Mouse (Mus musculus): ENCODE measurements around the gene Farsb.
"Not testable (repeated sequence)": the region's sequence is repeated elsewhere in the genome, so short reads cannot be mapped to it uniquely, and the experiment has no call there.

Gene Farsb

DNA sequence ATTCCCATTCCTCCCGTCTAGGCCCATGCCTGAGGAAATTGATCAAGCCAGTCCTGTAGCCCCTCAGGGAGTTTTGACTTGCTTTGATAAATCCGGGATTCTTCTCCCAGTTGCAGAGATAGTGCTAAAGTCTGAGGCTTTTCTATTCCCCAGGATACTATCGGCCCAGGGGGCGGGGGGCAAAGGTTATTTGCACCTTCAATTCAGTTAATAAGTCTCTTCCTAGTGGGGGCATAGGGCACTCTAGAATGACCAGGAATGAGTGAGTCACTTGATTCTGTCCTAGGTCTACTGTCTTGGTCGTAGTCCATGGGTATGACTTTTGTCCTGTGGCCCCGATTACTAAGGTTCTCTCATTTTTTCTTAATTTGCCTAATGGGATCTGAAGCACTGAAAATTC, 13.8 kb upstream of the Farsb start:
- H3K4me1 ChIP-seq (replicated peaks; ENCODE audit: low read depth, low read length) = no peaks in the 10 kb centered on the region
- TF ChIP-seq POU5F1 (IDR thresholded peaks at IDR 0.05; ENCODE audit: borderline replicate concordance, low read length) (no peak), CTCF (conservative IDR thresholded peaks at IDR 0.05; ENCODE audit: low read length) (no peak), NANOG (IDR thresholded peaks at IDR 0.05; ENCODE audit: borderline replicate concordance, low read length) (no peak)
- H3K36me3 ChIP-seq (ENCODE audit: insufficient read depth, low read length) = no peaks in the 10 kb centered on the region
- H3K4me3 ChIP-seq (replicated peaks; ENCODE audit: low read length) = no peak overlapping the region
- H3K9me3 ChIP-seq (ENCODE audit: low read length) = peaks cover 58% of the 10 kb centered on the region
- H3K27me3 ChIP-seq (ENCODE audit: insufficient read depth, low read length) = no peaks in the 10 kb centered on the region

- not testable (repeated sequence) for H3K27me3 ChIP-seq (ENCODE audit: insufficient read depth, low read length); H3K4me3 ChIP-seq (replicated peaks; ENCODE audit: low read length); H3K36me3 ChIP-seq (ENCODE audit: insufficient read depth, low read length); H3K4me1 ChIP-seq (replicated peaks; ENCODE audit: low read depth, low read length)
- H3K9me3 ChIP-seq (ENCODE audit: low read length) = peaks cover 64% of the 10 kb centered on the region
Measured at GRCm38 (mm10) chr1:78501856-78502255, 13.2 kb upstream of the Farsb start.

GRCm38 (mm10) chr1:78501036-78501435, 12.3 kb upstream of the Farsb start:
- Histone ChIP-seq H3K4me3 (replicated peaks; ENCODE audit: low read length) (no peak overlapping the region), H3K27me3 (ENCODE audit: insufficient read depth, low read length) (no peaks in the 10 kb centered on the region), H3K9me3 (ENCODE audit: low read length) (peaks cover 70% of the 10 kb centered on the region), H3K36me3 (ENCODE audit: insufficient read depth, low read length) (no peaks in the 10 kb centered on the region), H3K4me1 (replicated peaks; ENCODE audit: low read depth, low read length) (no peaks in the 10 kb centered on the region)
- TF ChIP-seq POU5F1 (IDR thresholded peaks at IDR 0.05; ENCODE audit: borderline replicate concordance, low read length) (no peak), NANOG (IDR thresholded peaks at IDR 0.05; ENCODE audit: borderline replicate concordance, low read length) (no peak), CTCF (conservative IDR thresholded peaks at IDR 0.05; ENCODE audit: low read length) (no peak)

- Histone ChIP-seq H3K9me3 (ENCODE audit: low read length) (no peaks in the 10 kb centered on the region), H3K36me3 (ENCODE audit: insufficient read depth, low read length) (peaks cover 16% of the 10 kb centered on the region), H3K27me3 (ENCODE audit: insufficient read depth, low read length) (no peaks in the 10 kb centered on the region), H3K4me1 (replicated peaks; ENCODE audit: low read depth, low read length) (peaks cover 33% of the 10 kb centered on the region), H3K4me3 (replicated peaks; ENCODE audit: low read length) (peak overlapping the region; percentile 100; the same call in 1 of the 2 replicates)
- TF ChIP-seq NANOG (IDR thresholded peaks at IDR 0.05; ENCODE audit: borderline replicate concordance, low read length) (no peak), CTCF (conservative IDR thresholded peaks at IDR 0.05; ENCODE audit: low read length) (no peak), POU5F1 (IDR thresholded peaks at IDR 0.05; ENCODE audit: borderline replicate concordance, low read length) (no peak)
Measured at GRCm38 (mm10) chr1:78490143-78490542, 1.4 kb upstream of the Farsb start.

- TF ChIP-seq POU5F1 (IDR thresholded peaks at IDR 0.05; ENCODE audit: borderline replicate concordance, low read length) (no peak), CTCF (conservative IDR thresholded peaks at IDR 0.05; ENCODE audit: low read length) (no peak), NANOG (IDR thresholded peaks at IDR 0.05; ENCODE audit: borderline replicate concordance, low read length) (no peak)
Measured at GRCm38 (mm10) chr1:78488427-78488751, 308 bp downstream of the Farsb start.

DNA sequence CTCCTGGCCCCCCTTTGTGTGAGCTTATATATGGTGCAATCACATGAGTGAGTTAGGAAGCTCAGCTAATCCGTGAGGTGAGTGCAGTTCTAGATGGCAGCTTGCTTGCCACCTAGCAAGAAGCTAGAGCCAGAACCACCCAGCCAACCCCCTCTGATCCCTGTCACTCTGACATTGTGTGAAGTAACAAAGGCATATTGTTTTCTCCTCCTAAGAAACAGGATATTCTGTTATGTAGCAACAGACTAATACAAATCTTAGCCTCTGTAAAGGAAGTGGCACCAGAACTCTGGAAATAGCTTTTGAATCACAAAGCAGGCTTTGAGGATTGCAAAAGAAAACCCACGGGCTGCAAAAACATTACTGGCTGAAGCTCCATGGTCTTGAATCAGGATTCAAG, 4.3 kb downstream of the Farsb start:
- Histone ChIP-seq H3K36me3 (ENCODE audit: insufficient read depth, low read length) (peaks cover 69% of the 10 kb centered on the region), H3K9me3 (ENCODE audit: low read length) (no peaks in the 10 kb centered on the region), H3K4me1 (replicated peaks; ENCODE audit: low read depth, low read length) (peaks cover 36% of the 10 kb centered on the region), H3K27me3 (ENCODE audit: insufficient read depth, low read length) (no peaks in the 10 kb centered on the region), H3K4me3 (replicated peaks; ENCODE audit: low read length) (no peak overlapping the region)
- TF ChIP-seq POU5F1 (IDR thresholded peaks at IDR 0.05; ENCODE audit: borderline replicate concordance, low read length) = no peak

More at GRCm38 (mm10) chr1:78488427-78488751, 308 bp downstream of the Farsb start:
- Histone ChIP-seq H3K4me1 (replicated peaks; ENCODE audit: low read depth, low read length) (peaks cover 47% of the 10 kb centered on the region), H3K9me3 (ENCODE audit: low read length) (no peaks in the 10 kb centered on the region), H3K4me3 (replicated peaks; ENCODE audit: low read length) (peak overlapping the region; percentile 100), H3K36me3 (ENCODE audit: insufficient read depth, low read length) (peaks cover 31% of the 10 kb centered on the region), H3K27me3 (ENCODE audit: insufficient read depth, low read length) (no peaks in the 10 kb centered on the region)

- Histone ChIP-seq H3K27me3 (ENCODE audit: insufficient read depth, low read length) (no peaks in the 10 kb centered on the region), H3K4me1 (replicated peaks; ENCODE audit: low read depth, low read length) (peaks cover 42% of the 10 kb centered on the region), H3K36me3 (ENCODE audit: insufficient read depth, low read length) (peaks cover 78% of the 10 kb centered on the region), H3K4me3 (replicated peaks; ENCODE audit: low read length) (no peak overlapping the region), H3K9me3 (ENCODE audit: low read length) (no peaks in the 10 kb centered on the region)
- TF ChIP-seq CTCF (conservative IDR thresholded peaks at IDR 0.05; ENCODE audit: low read length) (no peak), NANOG (IDR thresholded peaks at IDR 0.05; ENCODE audit: borderline replicate concordance, low read length) (no peak), POU5F1 (IDR thresholded peaks at IDR 0.05; ENCODE audit: borderline replicate concordance, low read length) (no peak)
Measured at GRCm38 (mm10) chr1:78483430-78483829, 5.3 kb downstream of the Farsb start.

GRCm38 (mm10) chr1:78472441-78472840, 16.3 kb downstream of the Farsb start:
- TF ChIP-seq POU5F1 (IDR thresholded peaks at IDR 0.05; ENCODE audit: borderline replicate concordance, low read length) = no peak
- TF ChIP-seq CTCF (conservative IDR thresholded peaks at IDR 0.05; ENCODE audit: low read length) = no peak
- no peak for TF ChIP-seq NANOG (IDR thresholded peaks at IDR 0.05; ENCODE audit: borderline replicate concordance, low read length)
- H3K4me1 ChIP-seq (replicated peaks; ENCODE audit: low read depth, low read length) = no peaks in the 10 kb centered on the region

GRCm38 (mm10) chr1:78454659-78455058, 34.0 kb downstream of the Farsb start:
- Histone ChIP-seq H3K4me3 (replicated peaks; ENCODE audit: low read length) (no peak overlapping the region), H3K36me3 (ENCODE audit: insufficient read depth, low read length) (peaks cover 96% of the 10 kb centered on the region), H3K9me3 (ENCODE audit: low read length) (no peaks in the 10 kb centered on the region), H3K4me1 (replicated peaks; ENCODE audit: low read depth, low read length) (peaks cover 8% of the 10 kb centered on the region; the same call in 1 of the 2 replicates), H3K27me3 (ENCODE audit: insufficient read depth, low read length) (no peaks in the 10 kb centered on the region)
- TF ChIP-seq CTCF (conservative IDR thresholded peaks at IDR 0.05; ENCODE audit: low read length) (peak; percentile 72), POU5F1 (IDR thresholded peaks at IDR 0.05; ENCODE audit: borderline replicate concordance, low read length) (no peak)

More at GRCm38 (mm10) chr1:78472441-78472840, 16.3 kb downstream of the Farsb start:
- Histone ChIP-seq H3K27me3 (ENCODE audit: insufficient read depth, low read length) (no peaks in the 10 kb centered on the region), H3K9me3 (ENCODE audit: low read length) (no peaks in the 10 kb centered on the region), H3K36me3 (ENCODE audit: insufficient read depth, low read length) (peaks cover 95% of the 10 kb centered on the region), H3K4me3 (replicated peaks; ENCODE audit: low read length) (no peak overlapping the region)

Measured in E14TG2a.4 (cell line).